Mouse (Mus musculus): ENCODE results near the gene Rimbp2. TPM values are rescaled to one million over a fixed set of nuclear protein-coding genes. Genes with fewer than 3 reads are reported as not detected.

Rimbp2 gene
- polyA plus RNA-seq, 2 experiments = 0.03 to 0.30 TPM

- 86% methylated on average over 12 of the region's 12 CpGs for WGBS
- no peak overlapping the region for H3K4me3 ChIP-seq (replicated peaks; ENCODE audit: low read length)
- ATAC-seq (ENCODE audit: low FRiP score, low read depth) (no peak), DNase-seq (ENCODE audit: low spot score) (no peak)
- H3K27ac ChIP-seq (replicated peaks; ENCODE audit: low read depth, low read length) = no peak overlapping the region
- no peak overlapping the region for H3K9ac ChIP-seq (ENCODE audit: low read depth, low read length, severe bottlenecking)
- H3K9me3 ChIP-seq (ENCODE audit: control insufficient read depth, low read length) = no peaks in the 10 kb centered on the region
- TF ChIP-seq POLR2A (IDR thresholded peaks at IDR 0.05; ENCODE audit: borderline replicate concordance, extremely low read depth, insufficient read depth, insufficient read length) = no peak
- H3K36me3 ChIP-seq (ENCODE audit: control insufficient read depth, insufficient read depth, low read length) = no peaks in the 10 kb centered on the region
- no peak overlapping the region for H3K4me2 ChIP-seq (replicated peaks; ENCODE audit: low read depth, low read length, severe bottlenecking)
- H3K27me3 ChIP-seq (ENCODE audit: control insufficient read depth, insufficient read depth, low read length) = no peaks in the 10 kb centered on the region
- H3K4me1 ChIP-seq (ENCODE audit: control insufficient read depth, insufficient read depth, low read length) = no peaks in the 10 kb centered on the region
Observed at GRCm38 (mm10) chr5:128846433-128847040, 106.7 kb downstream of the Rimbp2 start.

GRCm38 (mm10) chr5:128845033-128845432 is 108.3 kb downstream of the Rimbp2 start:
- no peak for DNase-seq (ENCODE audit: low spot score)
- no peak for ATAC-seq (ENCODE audit: low FRiP score, low read depth)
- no peaks in the 10 kb centered on the region for H3K27me3 ChIP-seq (ENCODE audit: control insufficient read depth, insufficient read depth, low read length)
- 77% methylated on average over 11 of the region's 11 CpGs for WGBS
- no peak overlapping the region for H3K9ac ChIP-seq (ENCODE audit: low read depth, low read length, severe bottlenecking)
- no peak overlapping the region for H3K4me3 ChIP-seq (replicated peaks; ENCODE audit: low read length)
- H3K9me3 ChIP-seq (ENCODE audit: control insufficient read depth, low read length) = no peaks in the 10 kb centered on the region
- no peak for TF ChIP-seq POLR2A (IDR thresholded peaks at IDR 0.05; ENCODE audit: borderline replicate concordance, extremely low read depth, insufficient read depth, insufficient read length)
- no peak overlapping the region for H3K27ac ChIP-seq (replicated peaks; ENCODE audit: low read depth, low read length)
- H3K4me1 ChIP-seq (ENCODE audit: control insufficient read depth, insufficient read depth, low read length) = no peaks in the 10 kb centered on the region
- H3K36me3 ChIP-seq (ENCODE audit: control insufficient read depth, insufficient read depth, low read length) = no peaks in the 10 kb centered on the region
- H3K4me2 ChIP-seq (replicated peaks; ENCODE audit: low read depth, low read length, severe bottlenecking) = no peak overlapping the region

- H3K9me3 ChIP-seq (ENCODE audit: control insufficient read depth, low read length) = no peaks in the 10 kb centered on the region
- H3K9ac ChIP-seq (ENCODE audit: low read depth, low read length, severe bottlenecking) = no peak overlapping the region
- 59% methylated on average over 2 of the region's 2 CpGs for WGBS
- DNase-seq (ENCODE audit: low spot score) (no peak), ATAC-seq (ENCODE audit: low FRiP score, low read depth) (no peak)
- no peaks in the 10 kb centered on the region for H3K4me1 ChIP-seq (ENCODE audit: control insufficient read depth, insufficient read depth, low read length)
- H3K27ac ChIP-seq (replicated peaks; ENCODE audit: low read depth, low read length) = no peak overlapping the region
- H3K4me3 ChIP-seq (replicated peaks; ENCODE audit: low read length) = no peak overlapping the region
- TF ChIP-seq POLR2A (IDR thresholded peaks at IDR 0.05; ENCODE audit: borderline replicate concordance, extremely low read depth, insufficient read depth, insufficient read length) = no peak
- no peak overlapping the region for H3K4me2 ChIP-seq (replicated peaks; ENCODE audit: low read depth, low read length, severe bottlenecking)
- no peaks in the 10 kb centered on the region for H3K36me3 ChIP-seq (ENCODE audit: control insufficient read depth, insufficient read depth, low read length)
- no peaks in the 10 kb centered on the region for H3K27me3 ChIP-seq (ENCODE audit: control insufficient read depth, insufficient read depth, low read length)
Observed at GRCm38 (mm10) chr5:128843982-128844381, 109.3 kb downstream of the Rimbp2 start.

GRCm38 (mm10) chr5:128841541-128841940 is 111.7 kb downstream of the Rimbp2 start:
- no peak overlapping the region for H3K4me2 ChIP-seq (replicated peaks; ENCODE audit: low read depth, low read length, severe bottlenecking)
- no peak for ATAC-seq (ENCODE audit: low FRiP score, low read depth)
- no peak for TF ChIP-seq POLR2A (IDR thresholded peaks at IDR 0.05; ENCODE audit: borderline replicate concordance, extremely low read depth, insufficient read depth, insufficient read length)
- no peaks in the 10 kb centered on the region for H3K27me3 ChIP-seq (ENCODE audit: control insufficient read depth, insufficient read depth, low read length)
- no peak for DNase-seq (ENCODE audit: low spot score)
- H3K9me3 ChIP-seq (ENCODE audit: control insufficient read depth, low read length) = no peaks in the 10 kb centered on the region
- H3K36me3 ChIP-seq (ENCODE audit: control insufficient read depth, insufficient read depth, low read length) = no peaks in the 10 kb centered on the region
- no peak overlapping the region for H3K9ac ChIP-seq (ENCODE audit: low read depth, low read length, severe bottlenecking)
- WGBS = 58% methylated on average over 4 of the region's 4 CpGs
- H3K27ac ChIP-seq (replicated peaks; ENCODE audit: low read depth, low read length) = no peak overlapping the region
- H3K4me1 ChIP-seq (ENCODE audit: control insufficient read depth, insufficient read depth, low read length) = no peaks in the 10 kb centered on the region
- H3K4me3 ChIP-seq (replicated peaks; ENCODE audit: low read length) = no peak overlapping the region

- 91% methylated on average over 7 of the region's 7 CpGs for WGBS
- TF ChIP-seq POLR2A (IDR thresholded peaks at IDR 0.05; ENCODE audit: borderline replicate concordance, extremely low read depth, insufficient read depth, insufficient read length) = no peak
- ATAC-seq (ENCODE audit: low FRiP score, low read depth) = no peak
- no peaks in the 10 kb centered on the region for H3K36me3 ChIP-seq (ENCODE audit: control insufficient read depth, insufficient read depth, low read length)
- no peak overlapping the region for H3K9ac ChIP-seq (ENCODE audit: low read depth, low read length, severe bottlenecking)
- H3K4me3 ChIP-seq (replicated peaks; ENCODE audit: low read length) = no peak overlapping the region
- H3K27ac ChIP-seq (replicated peaks; ENCODE audit: low read depth, low read length) = no peak overlapping the region
- DNase-seq (ENCODE audit: low spot score) = no peak
- H3K4me2 ChIP-seq (replicated peaks; ENCODE audit: low read depth, low read length, severe bottlenecking) = no peak overlapping the region
- no peaks in the 10 kb centered on the region for H3K27me3 ChIP-seq (ENCODE audit: control insufficient read depth, insufficient read depth, low read length)
- no peaks in the 10 kb centered on the region for H3K4me1 ChIP-seq (ENCODE audit: control insufficient read depth, insufficient read depth, low read length)
- no peaks in the 10 kb centered on the region for H3K9me3 ChIP-seq (ENCODE audit: control insufficient read depth, low read length)
Observed at GRCm38 (mm10) chr5:128837045-128837444, 116.2 kb downstream of the Rimbp2 start.

Measured in limb, embryonic 14.5 days (tissue).